Mouse (Mus musculus) G1E (cell line): ENCODE results near the gene Mast3.

Source experiments
- CTCF ChIP-seq: IDR thresholded peaks from 2 replicates; pipeline ENCODE4 v1.5.1; 2012; ENCODE audit warnings: low read depth, low read length, inconsistent platforms, mixed read lengths
- TAL1 ChIP-seq: conservative IDR thresholded peaks from 2 replicates; pipeline ENCODE4 v1.6.1; 2012; ENCODE audit warnings: low read depth, low read length, inconsistent platforms, mixed read lengths

DNA sequence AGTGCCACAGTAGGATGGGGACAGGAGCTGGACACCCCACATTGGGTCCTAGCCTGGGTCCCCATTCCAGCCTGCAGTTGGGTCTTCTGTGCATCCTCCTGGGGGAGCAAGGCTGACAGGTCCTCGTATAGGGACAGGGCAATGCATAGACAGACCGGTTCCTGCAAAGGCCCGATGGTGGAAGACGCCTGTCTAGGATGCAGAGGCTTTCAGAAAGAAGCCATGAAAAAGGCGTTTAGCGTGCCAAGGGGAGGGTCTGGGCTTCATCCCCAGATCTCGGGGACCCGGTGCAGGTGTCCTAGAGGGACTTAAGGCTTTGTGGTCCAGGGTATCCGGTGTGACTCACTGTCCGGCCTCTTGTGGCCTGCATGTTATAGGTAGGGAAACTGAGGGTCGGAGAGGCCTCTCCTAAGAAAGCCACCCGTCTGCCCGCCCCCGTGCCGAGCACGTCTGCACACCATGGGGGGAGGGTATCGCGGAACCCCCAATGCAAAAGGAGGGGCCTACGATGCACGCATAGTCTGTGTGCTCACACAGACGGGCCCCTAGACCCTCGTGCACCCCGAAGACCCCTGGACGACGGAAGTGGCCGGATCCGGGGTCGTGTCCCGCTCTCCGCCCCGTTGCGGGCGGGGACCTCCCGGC, 28.9 kb downstream of the Mast3 start:
- TF ChIP-seq CTCF (no peak), TAL1 (no peak)
